Mouse (Mus musculus): ENCODE measurements around the gene Ash1l.

- TF ChIP-seq MAFK (IDR thresholded peaks at IDR 0.05; ENCODE audit: insufficient read depth, low read depth, low read length) (no peak), CHD2 (IDR thresholded peaks at IDR 0.05; ENCODE audit: low read depth, low read length) (no peak)
Observed at GRCm38 (mm10) chr3:89101459-89101811, 151.0 kb downstream of the Ash1l start.

Data from ES-E14 (cell line).